Mouse (Mus musculus) hindlimb bud, embryonic 11.5 days (tissue): ENCODE measurements around the gene Daam1.

Experiments used
- DNase-seq: peaks from one replicate; pipeline ENCODE4 v3.0.0-alpha.2; 2012; ENCODE audit warnings: low read depth, low spot score; ENCODE audit errors: extremely low spot score

The Daam1 gene

DNA sequence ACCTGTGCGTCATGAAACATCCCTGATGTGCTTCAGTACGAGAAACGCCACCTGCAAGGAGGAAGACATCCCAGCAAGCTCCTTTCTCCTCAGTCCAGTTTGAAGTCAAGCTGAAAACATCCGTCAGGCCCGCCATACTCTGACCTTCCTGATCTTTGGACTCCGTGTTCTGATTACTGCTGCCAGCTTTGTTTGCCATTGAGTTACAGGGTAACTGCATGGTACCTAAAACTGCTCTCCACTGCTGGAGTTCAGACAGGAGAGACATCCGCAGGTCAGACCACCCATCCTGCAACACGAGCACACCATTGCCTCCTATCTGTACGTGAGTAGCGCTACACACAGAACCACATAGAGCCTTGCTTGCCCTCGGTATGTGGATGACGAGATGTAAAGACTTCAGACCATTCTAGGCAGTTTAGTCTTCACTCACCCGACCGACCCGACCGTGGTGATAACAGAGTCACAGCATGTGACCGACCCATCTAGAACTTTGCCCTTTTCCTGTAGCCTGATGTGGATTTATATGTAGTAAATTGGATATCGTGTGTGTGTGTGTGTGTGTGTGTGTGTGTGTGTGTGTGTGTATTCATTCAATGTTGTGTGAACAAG is 161.8 kb downstream of the Daam1 start:
- no peak for DNase-seq

DNA sequence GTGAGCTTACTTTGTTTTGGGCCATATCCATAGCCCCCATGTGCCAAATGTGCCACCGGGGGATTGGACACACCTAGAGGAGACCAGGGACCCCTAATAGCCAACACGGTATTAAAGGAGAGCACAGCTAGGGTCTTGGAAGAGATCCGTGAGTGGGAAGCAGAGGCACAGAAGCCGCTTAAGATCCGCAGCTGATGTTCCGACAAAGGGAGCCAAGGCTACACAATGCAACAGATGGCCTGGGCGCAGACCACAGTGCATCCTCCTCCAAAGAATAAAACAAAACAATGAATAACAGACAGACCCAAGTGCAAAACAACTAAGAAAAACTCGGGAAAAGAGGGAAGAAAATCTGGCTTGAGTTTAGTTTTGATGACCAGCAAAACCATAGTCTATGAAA is 165.0 kb downstream of the Daam1 start:
- DNase-seq = no peak

DNA sequence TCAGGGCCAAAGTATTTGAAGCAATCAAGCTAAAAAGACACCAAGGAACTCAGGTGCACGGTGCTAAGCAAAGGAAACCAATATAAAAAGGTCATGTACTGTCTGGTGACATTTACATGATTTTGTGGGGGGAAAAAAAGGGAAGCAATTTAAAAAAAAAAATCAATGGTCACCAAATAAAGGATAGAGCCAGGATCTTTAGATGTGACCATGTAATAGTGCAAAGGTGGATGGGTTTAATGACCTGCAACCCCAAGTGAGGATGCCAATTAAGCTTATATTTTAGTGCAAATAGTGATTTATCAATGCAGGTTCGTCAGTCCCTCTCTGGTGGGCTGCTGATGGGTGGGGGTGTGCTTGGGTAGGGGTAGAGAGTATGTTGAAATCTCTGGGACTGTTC is 166.0 kb downstream of the Daam1 start:
- DNase-seq = no peak

DNA sequence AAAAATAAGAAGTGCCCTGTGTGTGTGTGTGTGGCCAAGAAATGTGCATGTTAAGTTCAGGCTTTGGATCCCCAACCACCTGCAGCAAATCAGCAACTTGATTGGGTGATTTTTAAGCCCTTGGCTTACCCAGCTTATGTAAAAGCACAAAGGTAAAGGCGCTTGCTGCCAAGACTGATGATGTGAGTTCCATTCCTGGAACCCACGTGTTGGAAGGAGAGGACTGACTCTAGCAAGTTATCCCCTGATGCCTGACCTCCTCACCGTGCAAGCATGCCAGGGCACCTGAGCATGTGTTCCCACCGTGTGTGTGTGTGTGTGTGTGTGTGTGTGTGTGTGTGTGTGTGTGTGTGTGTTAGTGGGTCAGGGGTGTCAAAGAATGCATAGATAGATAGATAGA is 166.5 kb downstream of the Daam1 start:
- DNase-seq = no peak

DNA sequence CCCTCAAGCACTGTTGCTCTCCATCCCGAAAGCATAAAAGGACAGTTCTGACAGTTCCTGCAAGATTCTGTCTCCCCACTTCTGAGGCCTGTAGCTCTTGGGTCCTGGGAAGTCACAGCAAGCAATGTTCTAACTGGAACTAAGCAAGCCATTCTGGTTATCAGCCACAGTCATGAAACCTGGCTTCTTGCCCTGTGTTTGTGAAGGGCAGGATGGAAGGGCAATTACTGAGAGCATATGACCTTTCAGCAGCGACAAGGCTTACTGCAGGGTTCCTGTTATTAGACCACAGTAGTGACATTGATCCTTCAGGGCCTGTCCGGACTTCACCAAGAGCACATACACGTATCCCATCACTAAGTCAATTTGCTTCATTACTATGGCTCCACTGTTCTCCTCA is 167.8 kb downstream of the Daam1 start:
- DNase-seq = no peak

DNA sequence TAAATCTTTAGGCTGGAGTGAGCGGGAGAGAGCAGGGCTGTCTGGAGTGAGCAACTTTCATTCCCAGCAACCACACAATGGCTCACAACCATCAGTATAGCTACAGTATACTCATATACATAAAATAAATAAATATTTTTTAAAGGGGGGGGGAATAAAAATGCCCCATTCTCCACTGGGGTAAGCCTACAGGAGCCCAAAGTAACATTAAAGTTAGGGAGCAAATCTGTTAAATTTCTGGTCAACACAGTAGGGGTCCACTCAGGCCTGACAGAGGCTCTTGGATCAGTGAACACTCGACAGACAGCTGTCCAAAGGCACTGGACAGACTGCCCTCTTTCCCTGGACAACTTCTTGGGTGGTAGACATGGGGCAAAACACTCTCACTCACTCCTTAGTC is 168.8 kb downstream of the Daam1 start:
- no peak for DNase-seq

DNA sequence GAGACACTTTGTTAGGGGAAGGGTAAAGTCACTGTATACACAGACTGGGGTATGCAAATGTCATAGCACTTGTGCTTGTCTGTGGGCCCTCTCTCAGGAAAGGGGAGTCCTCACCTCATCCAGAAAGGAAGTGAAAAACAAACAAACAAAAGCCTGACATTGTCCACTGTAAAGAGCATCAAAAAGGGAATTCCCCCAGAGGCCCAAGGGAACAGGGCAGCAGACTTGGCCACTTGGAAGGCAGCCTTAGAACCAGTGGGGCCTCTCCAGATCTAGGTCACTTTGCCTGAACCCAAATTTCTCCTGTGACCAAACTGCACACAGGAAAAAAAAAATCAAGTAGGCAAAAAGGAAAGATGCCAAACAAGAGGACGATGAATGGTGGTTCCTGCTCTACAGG is 170.9 kb downstream of the Daam1 start:
- no peak for DNase-seq

DNA sequence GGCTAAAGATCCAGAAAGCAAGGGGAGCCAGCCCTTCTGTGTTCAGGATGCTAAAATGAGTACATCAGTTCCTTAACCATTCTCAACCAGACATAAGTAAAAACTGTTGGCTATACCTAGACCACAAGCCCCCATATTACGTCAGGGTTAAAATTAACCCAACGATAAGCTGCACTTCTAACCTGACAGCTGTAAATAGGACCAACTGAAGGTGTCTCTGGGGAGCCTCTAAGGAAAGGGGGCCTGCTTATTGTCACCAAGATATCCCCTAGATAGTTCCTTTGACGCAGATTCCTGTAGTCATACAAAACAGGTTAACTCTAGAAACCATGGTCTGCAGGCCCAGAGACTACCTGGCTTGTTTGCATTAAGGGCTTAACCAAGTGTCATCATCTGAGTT is 174.4 kb downstream of the Daam1 start:
- DNase-seq = no peak

DNA sequence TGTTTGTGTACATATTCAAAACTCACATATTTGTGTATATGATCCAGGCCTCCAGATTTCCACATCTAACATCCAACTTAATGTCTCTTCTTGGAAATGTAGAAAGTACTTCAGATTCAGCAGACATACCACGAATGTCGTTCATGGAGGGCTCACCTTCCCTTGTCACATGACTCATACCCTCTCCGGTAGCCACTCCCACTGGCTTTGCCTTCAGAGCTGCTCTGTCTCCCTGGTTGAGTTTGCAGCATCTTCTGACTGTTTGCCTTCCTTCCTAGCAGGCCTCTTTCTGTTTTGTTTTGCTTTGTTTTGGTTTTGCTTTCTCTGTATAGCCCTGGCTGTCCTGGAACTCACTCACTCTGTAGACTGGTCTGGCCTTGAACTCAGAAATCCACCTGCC is 176.8 kb downstream of the Daam1 start:
- DNase-seq = no peak

DNA sequence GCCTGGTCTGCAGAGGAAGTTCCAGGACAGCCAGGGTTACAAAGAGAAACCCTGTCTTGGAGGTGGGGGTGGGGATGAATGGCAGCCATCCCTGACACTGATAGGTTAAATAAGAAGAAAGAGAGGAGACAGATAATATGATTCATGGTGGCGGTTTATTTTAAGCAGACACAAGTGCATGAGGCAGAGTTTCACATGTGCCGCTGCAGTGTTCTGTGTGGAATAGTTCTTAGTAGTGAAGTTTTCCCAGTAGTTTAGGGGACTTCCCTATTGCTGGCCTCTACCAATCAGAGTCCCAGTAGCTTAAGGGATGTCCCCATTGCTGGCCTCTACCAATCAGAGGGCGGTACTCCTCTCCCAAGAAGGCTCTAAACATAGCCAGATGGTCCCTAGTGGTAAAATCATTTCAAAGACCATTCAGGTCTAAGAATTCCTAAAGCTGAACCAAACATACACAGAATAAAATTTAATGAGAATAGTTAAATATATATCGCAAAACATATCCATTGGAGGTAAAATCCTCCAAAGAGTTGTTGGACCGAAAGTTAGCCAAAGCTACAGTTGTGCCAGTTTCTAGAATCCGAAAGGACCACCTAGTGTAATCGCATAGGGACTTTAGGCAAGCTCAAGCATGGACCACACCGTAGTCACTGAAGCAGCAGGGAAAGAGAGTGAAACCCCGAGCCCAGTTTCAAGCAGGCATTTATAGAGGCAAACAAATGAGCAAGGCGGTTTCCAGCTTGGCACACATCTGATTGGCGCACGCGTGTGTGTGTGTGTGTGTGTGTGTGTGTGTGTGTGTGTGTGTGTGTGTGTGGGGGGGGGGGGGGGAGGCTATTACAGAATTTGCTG is 178.4 kb downstream of the Daam1 start:
- DNase-seq = no peak

DNA sequence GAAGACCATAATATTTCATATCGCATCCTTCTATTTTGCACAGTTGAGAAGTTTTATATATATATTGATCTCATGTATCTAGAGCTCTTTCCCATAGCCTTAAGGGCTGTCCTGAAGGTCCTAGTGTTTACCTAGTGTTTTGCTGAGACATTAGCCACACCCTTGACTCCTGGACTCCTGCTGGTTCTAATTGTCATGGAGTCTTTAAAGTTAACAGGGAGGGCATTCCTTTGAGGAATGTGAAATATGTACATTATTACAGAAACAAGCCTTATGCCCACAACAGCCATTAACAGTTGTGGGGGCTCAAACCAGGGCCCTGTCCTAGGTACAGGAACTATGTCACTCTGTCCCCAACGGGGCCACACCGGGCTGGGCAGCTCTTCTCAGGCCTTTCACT is 180.5 kb downstream of the Daam1 start:
- DNase-seq = no peak

DNA sequence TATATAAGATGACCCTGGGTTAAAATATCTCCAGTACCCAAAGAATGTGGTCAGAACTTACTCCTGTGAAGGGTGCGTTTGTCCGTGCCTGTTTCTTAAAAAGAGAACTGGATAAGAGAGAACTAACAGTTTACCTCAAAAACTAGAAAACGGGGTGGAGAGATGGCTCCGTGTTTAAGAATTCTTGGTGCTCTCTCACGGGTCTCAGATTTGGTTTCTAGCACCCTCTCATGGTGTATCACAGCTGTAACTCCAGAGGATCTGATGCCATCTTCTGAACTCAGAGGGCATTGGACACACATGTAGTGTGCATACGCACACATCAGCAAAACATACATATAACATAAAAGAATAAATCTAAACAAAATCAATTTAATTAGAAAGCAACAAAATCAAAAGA is 181.2 kb downstream of the Daam1 start:
- DNase-seq = no peak

DNA sequence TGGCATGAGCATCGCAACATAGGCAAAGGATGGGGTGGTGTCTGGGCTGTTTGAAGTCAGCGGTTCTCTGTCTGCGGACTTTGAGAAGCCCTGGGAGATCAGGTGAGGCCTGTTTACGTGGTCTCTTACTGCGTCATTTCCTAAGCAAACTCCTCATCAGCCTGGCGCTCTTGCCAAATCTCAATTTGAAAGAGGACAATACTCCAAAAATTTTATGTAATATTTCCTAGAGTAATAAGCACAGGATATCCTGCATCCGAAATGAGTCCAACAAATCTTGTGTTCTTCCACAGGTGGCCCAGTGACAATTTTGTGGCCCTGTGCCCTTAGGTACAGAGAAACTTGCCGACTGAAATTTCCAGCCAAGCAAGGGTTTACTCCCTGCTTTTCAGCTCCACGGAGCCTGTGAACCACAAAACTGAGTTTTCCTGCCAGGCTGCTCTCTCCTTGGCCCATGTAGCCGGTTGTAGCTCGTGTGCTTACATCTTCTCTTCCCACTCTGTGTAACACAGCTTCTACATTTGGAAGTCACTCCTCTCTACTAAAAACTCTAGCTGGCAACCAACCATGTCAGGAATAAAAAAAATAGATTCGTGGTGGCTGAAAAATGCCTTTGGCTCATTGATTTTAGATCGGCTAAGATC is 183.0 kb downstream of the Daam1 start:
- DNase-seq = no peak

DNA sequence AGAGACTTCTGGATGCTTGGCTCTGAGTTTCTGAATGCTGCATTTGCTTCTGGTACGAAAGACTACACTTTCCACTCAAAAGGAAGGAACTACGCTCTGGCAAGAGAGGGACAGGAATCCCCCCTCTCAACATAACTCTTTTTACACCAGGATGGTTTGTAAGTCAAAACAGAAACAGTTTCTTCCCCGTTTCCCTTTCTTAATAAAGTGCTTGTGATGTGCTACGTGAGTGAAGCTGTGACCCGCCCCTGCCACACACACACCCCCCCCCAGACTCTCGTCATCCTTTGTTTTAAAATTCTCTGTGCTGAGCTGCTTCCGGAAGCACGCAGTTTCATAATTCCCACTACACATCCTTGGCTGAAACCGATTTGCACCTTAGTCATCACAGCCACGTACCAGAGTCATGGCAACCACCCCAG is 183.5 kb downstream of the Daam1 start:
- no peak for DNase-seq

DNA sequence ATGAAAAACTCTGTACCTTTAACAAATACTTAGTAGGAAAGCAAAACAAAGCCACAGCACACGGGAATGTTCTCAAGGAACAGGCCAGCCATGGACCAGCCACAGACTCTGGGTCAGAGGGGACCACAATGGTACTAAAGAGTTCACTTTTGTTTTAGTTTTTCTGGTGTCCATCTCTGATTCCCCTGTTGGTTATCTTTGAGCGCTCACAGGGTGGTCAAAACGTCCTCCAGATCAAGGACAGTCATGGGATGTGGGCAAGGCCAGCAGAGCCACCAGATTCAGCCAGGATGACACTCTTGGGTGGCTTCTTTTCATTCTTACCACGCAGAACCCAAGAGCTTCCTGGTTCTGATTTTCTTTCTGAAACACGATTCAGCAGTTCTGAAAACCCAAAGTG is 184.4 kb downstream of the Daam1 start:
- DNase-seq = no peak

DNA sequence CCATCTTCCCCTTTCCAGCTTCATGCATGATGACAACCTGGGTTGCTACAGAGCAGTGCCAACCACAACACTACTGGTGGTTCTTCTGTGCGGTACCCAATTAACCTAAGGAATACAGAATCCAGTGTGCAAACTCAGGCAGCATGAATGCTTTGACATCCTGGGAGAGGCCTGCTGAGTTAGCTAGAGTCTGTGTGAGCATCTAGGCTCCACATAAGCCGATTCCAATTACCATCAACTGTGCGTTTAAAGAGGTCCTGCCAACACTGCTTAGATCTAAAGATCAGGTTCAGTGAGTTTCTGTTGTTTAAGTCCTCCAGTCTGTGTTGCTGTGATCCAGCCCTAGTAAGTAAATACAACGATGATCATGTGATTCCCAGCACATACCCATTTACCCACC is 189.4 kb downstream of the Daam1 start:
- no peak for DNase-seq

DNA sequence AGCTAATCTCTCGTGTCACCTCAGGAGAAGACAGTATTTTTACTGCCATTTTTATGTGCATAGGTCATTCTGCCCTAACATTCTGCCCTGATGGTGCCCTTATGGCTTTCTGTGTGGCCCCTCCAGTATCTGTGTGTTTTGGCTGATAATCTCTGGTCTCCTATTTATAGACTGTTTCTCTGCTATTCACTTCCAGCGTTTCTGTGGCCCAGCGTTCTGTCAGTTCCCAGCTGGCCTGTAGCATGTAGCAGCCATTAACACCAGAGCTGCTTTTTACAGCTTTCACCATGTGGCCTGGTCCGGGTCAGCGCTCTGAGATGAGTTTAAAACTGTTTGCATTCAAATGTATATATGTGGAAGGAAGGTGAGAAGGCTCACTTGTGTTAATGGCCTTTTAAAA is 190.7 kb downstream of the Daam1 start:
- no peak for DNase-seq

DNA sequence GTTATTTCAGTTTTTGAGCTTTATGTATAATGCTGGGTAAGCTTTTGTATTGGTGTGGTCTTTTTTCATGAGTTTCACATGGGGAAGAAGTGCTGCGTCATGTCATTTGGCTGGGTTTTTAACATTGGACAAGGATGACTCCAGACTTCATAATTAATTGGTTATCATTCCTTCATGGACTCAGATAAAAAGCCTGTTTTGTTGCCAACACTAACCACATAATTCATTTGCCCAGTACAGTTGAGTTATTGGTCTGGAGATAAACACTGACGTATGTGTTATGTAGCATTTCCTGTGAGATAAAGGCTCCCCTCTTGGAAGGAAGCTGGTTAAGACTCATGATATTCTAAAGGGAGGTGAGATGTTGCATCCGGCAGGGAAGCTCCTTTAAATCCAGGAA is 191.9 kb downstream of the Daam1 start:
- no peak for DNase-seq

DNA sequence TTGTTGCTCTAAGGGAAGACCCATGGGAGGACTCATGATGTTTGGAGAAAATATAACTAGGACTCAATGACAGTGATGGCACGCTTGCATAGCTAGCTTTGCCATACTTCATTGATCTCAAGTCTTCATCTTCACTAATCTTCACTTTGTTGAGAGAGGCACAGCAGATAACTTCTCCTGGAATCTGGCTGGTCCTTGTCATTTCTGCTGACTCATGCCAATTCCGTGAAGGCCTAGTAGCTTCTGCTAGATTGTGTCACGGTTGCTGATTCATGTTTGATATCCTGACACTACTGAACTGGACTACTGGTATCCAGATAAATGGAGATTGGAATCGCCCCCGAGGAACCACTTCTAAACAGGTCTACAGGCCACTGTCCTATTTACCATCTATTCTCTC is 192.7 kb downstream of the Daam1 start:
- DNase-seq = no peak

DNA sequence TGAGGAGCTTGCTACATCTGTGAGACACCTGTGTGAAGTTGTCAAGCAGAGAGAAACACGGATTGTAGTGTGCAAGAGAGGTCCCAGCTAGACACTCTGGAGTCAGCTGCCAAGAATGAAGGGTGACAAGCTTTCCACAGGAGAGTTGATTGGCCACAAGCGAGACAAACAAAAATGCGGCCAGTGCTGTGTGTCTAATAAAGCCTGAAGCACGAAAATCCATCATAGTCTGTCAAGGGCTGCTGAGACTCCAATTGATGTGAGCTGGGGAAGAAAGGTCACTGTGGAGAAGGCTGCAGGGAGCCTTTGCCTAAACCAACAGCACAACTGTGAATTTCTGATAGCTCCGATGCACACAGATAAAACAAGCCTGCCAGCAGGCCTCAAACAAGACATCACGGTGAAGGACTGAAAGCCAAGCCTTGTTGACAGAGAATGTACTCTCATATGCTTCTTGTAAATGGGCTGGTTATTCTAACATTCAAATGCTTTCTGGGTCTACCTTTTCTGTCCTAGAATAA is 194.5 kb downstream of the Daam1 start:
- no peak for DNase-seq

DNA sequence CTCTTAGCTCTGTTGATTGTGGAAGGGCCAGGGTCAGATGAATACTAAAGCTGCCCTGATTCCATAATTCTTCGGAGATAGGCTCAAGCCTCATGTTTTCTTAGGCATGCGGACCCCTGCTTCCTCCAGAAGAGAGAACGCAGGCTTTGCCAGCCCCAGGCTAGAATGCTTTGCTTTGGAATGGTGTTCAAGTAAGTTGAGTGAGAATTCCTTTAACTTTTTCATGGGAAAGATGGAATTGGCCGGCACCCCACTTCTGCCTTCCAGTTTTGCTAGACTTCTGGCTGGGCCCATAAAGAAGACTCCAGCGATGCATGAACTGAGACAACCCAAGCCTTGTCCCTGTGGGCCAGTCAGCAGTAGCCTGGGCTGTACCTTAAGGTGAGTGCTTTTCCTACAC is 200.3 kb downstream of the Daam1 start:
- DNase-seq = no peak

DNA sequence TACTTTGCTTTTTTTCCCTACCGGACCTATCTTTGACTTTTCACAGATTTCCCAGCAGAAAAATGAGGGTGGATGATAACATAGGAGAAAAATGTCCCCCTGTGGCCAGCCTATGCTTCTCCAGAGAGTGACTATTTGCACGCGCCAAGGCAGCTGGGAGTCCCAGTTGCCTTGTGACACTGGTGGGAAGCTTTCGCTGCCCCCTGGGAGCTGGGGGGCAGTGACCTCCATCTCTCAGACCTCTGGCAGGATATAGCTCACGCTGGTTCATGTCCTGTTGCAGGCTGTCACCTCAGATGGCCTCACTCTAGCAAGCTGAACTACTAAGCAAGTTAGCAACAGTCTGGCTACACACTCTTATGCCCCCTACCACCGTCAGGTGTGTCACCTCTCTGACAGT is 200.9 kb downstream of the Daam1 start:
- DNase-seq = no peak
